Mouse (Mus musculus) stomach, embryonic 16.5 days (tissue): ENCODE results near the gene Golga5. TPM values are rescaled to one million over a fixed set of nuclear protein-coding genes. Genes with fewer than 3 reads are reported as not detected.
"Not testable (repeated sequence)": the region's sequence is repeated elsewhere in the genome, so short reads cannot be mapped to it uniquely, and the experiment has no call there.

Experiments
- ATAC-seq: fragments of 200-750 bp; cut with Nextera tagmentation; 2 replicates; pipeline ENCODE4 v1.8.0; 2017; ENCODE audit warnings: moderate number of reproducible peaks, moderate TSS enrichment; ENCODE audit not compliant: insufficient read depth, low FRiP score
- H3K27ac ChIP-seq: fragments of 300-500 bp; sonication (generic); 2 replicates; pipeline ENCODE4 v1.5.1; 2014; ENCODE audit warnings: low read length
- H3K27me3 ChIP-seq: fragments of 300-500 bp; sonication (generic); 2 replicates; pipeline ENCODE4 v1.6.1; 2014; ENCODE audit warnings: low read length, control low read depth, mixed read lengths; ENCODE audit not compliant: control insufficient read depth, insufficient read depth
- H3K36me3 ChIP-seq: fragments of 300-500 bp; sonication (generic); 2 replicates; pipeline ENCODE4 v1.6.1; 2014; ENCODE audit warnings: low read length; ENCODE audit not compliant: control insufficient read depth, insufficient read depth
- H3K4me1 ChIP-seq: fragments of 300-500 bp; sonication (generic); 2 replicates; pipeline ENCODE4 v1.6.1; 2014; ENCODE audit warnings: low read length, control low read depth, mixed read lengths; ENCODE audit not compliant: control insufficient read depth, insufficient read depth
- H3K4me2 ChIP-seq: fragments of 300-500 bp; sonication (generic); 2 replicates; pipeline ENCODE4 v1.6.1; 2014; ENCODE audit warnings: low read depth, low read length, mixed read lengths
- H3K4me3 ChIP-seq: fragments of 300-500 bp; sonication (generic); replicated peaks from 2 replicates; pipeline ENCODE4 v1.5.1; 2014; ENCODE audit warnings: mild to moderate bottlenecking, low read length
- H3K9ac ChIP-seq: fragments of 300-500 bp; sonication (generic); 2 replicates; pipeline ENCODE4 v1.6.1; 2014; ENCODE audit warnings: low read length
- H3K9me3 ChIP-seq: fragments of 300-500 bp; sonication (generic); replicated peaks from 2 replicates; pipeline ENCODE4 v1.6.1; 2016; ENCODE audit warnings: low read length, control low read depth; ENCODE audit not compliant: control insufficient read depth
- WGBS: fragments of 180-500 bp; shearing (Covaris S2); extraction: QIAGEN DNeasy Blood & Tissue Kit; methylation state at CpG from one replicate; pipeline ENCODE4 v1.1.7; 2014; 5-methylcytosine and 5-hydroxymethylcytosine counted together
- polyA plus RNA-seq: library from polyadenylated mRNA; unstranded; fragments of >200 nt; fragmentation: Nextera tagmentation; extraction: Ambion mirVana; gene quantifications from 2 replicates; pipeline ENCODE4 v1.2.1, GENCODE M21; 2015

Golga5 gene
- polyA plus RNA-seq, 1 experiment from 2014 or later, result 35.9 TPM

GRCm38 (mm10) chr12:102460014-102460413 is 8.9 kb upstream of the Golga5 start:
- Histone ChIP-seq H3K27ac (no peak overlapping the region), H3K36me3 (no peaks in the 10 kb centered on the region), H3K4me3 (no peak overlapping the region), H3K9me3 (no peaks in the 10 kb centered on the region), H3K9ac (no peak overlapping the region), H3K4me2 (no peak overlapping the region), H3K27me3 (no peaks in the 10 kb centered on the region), H3K4me1 (no peaks in the 10 kb centered on the region)
- 70% methylated on average over 5 of the region's 5 CpGs for WGBS
- no peak for ATAC-seq

GRCm38 (mm10) chr12:102461177-102461576 is 7.8 kb upstream of the Golga5 start:
- ATAC-seq, result no peak
- WGBS, result 61% methylated on average over 5 of the region's 5 CpGs

DNA sequence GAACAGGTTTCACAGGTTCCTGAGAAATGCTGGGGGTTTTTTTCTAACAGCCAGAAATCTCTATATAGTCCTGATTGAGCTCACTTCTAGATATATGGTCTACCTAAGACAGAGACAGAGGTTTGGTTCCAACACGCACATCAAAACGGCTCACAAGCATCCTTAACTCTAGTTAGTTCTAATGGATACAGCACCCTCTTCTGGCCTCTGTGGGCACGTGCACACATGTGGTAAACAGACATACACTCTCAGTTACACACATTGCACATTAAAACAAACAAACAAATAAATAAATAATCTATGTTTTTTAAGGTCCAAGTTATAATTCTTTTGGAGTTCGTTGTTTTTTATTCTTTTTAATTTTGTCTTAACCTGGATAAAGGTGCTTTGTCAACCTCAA is 4.3 kb upstream of the Golga5 start:
- no peaks in the 10 kb centered on the region for H3K4me1 ChIP-seq
- no peak overlapping the region for H3K4me2 ChIP-seq
- no peak overlapping the region for H3K27ac ChIP-seq
- ATAC-seq, result no peak
- H3K9ac ChIP-seq, result no peak overlapping the region
- no peak overlapping the region for H3K4me3 ChIP-seq
- H3K27me3 ChIP-seq, result no peaks in the 10 kb centered on the region
- no peaks in the 10 kb centered on the region for H3K9me3 ChIP-seq
- 63% methylated on average over 4 of the region's 4 CpGs for WGBS
- H3K36me3 ChIP-seq, result no peaks in the 10 kb centered on the region

More at GRCm38 (mm10) chr12:102461177-102461576, 7.8 kb upstream of the Golga5 start:
- H3K4me2 ChIP-seq, result no peak overlapping the region
- H3K27me3 ChIP-seq, result no peaks in the 10 kb centered on the region
- no peak overlapping the region for H3K4me3 ChIP-seq
- H3K36me3 ChIP-seq, result no peaks in the 10 kb centered on the region
- H3K4me1 ChIP-seq, result no peaks in the 10 kb centered on the region
- no peak overlapping the region for H3K9ac ChIP-seq
- no peak overlapping the region for H3K27ac ChIP-seq
- no peaks in the 10 kb centered on the region for H3K9me3 ChIP-seq

- Histone ChIP-seq H3K9ac (no peak overlapping the region), H3K36me3 (0 out of 2 replicates have a peak, but pooled peaks cover 4% of the 10 kb centered on the region), H3K4me1 (peaks cover 5% of the 10 kb centered on the region; the same call in 1 of the 2 replicates), H3K27me3 (no peaks in the 10 kb centered on the region), H3K9me3 (no peaks in the 10 kb centered on the region), H3K27ac (no peak overlapping the region), H3K4me3 (no peak overlapping the region), H3K4me2 (no peak overlapping the region)
- 61% methylated on average over 1 of the region's 1 CpGs for WGBS
- no peak for ATAC-seq
Measured at GRCm38 (mm10) chr12:102468136-102468535, 799 bp upstream of the Golga5 start.

DNA sequence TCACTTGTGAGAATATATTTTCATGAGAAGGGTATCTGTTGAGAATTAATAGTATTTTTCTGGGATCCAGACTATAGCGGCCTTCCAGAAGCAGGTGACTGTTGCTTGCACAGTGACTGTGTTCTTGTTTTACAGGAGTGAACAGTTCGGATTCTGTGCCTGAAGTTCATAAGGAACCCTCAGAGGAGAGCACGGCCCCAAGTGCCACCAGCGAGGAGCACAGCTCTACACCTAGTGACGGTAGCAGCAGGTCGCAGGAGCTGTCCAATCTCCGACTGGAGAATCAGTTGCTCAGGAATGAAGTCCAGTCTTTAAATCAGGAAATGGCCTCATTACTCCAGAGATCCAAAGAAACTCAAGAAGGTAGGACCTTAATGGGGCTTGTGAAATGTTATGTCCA is 5.5 kb downstream of the Golga5 start:
- H3K27me3 ChIP-seq, result no peaks in the 10 kb centered on the region

DNA sequence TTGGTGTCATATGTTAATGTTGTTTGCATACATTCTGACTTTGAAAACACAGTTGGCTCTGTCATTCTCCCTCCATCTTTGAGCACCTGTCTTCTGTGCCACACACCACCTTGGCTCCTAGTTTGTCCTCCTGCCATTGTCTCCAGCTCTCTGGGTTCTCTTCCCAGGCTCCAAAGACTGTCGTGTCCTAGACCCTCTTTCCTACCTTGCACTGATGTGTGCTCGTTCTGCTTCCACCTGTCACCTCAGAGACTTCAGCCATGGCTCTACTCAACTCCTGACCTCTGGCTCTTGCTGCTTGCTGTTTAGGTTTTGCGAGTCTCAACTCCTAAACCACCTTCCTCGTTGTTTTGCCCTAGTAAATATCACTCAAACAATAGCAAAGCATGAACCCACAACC is 11.5 kb downstream of the Golga5 start:
- peaks cover 6% of the 10 kb centered on the region for H3K36me3 ChIP-seq

More for the DNA sequence above, 5.5 kb downstream of the Golga5 start:
- H3K4me1 ChIP-seq, result peaks cover 5% of the 10 kb centered on the region; the same call in 1 of the 2 replicates
- no peak overlapping the region for H3K4me3 ChIP-seq
- H3K4me2 ChIP-seq, result no peak overlapping the region
- H3K27ac ChIP-seq, result no peak overlapping the region
- no peaks in the 10 kb centered on the region for H3K9me3 ChIP-seq
- no peak overlapping the region for H3K9ac ChIP-seq
- peaks cover 8% of the 10 kb centered on the region; the same call in 1 of the 2 replicates for H3K36me3 ChIP-seq
- 89% methylated on average over 7 of the region's 7 CpGs for WGBS
- ATAC-seq, result no peak

GRCm38 (mm10) chr12:102484946-102485345 is 16.0 kb downstream of the Golga5 start:
- ATAC-seq, result no peak
- H3K9me3 ChIP-seq, result no peaks in the 10 kb centered on the region
- no peaks in the 10 kb centered on the region for H3K27me3 ChIP-seq
- peaks cover 16% of the 10 kb centered on the region for H3K36me3 ChIP-seq
- no peak overlapping the region for H3K27ac ChIP-seq
- H3K4me1 ChIP-seq, result no peaks in the 10 kb centered on the region
- H3K4me3 ChIP-seq, result no peak overlapping the region
- no peak overlapping the region for H3K4me2 ChIP-seq
- 60% methylated on average over 3 of the region's 3 CpGs for WGBS
- H3K9ac ChIP-seq, result no peak overlapping the region

More for the DNA sequence above, 11.5 kb downstream of the Golga5 start:
- Histone ChIP-seq H3K4me3 (no peak overlapping the region), H3K9ac (no peak overlapping the region), H3K4me1 (no peaks in the 10 kb centered on the region), H3K9me3 (no peaks in the 10 kb centered on the region), H3K27ac (no peak overlapping the region), H3K4me2 (no peak overlapping the region), H3K27me3 (no peaks in the 10 kb centered on the region)
- WGBS, result 92% methylated on average over 4 of the region's 4 CpGs
- no peak for ATAC-seq

DNA sequence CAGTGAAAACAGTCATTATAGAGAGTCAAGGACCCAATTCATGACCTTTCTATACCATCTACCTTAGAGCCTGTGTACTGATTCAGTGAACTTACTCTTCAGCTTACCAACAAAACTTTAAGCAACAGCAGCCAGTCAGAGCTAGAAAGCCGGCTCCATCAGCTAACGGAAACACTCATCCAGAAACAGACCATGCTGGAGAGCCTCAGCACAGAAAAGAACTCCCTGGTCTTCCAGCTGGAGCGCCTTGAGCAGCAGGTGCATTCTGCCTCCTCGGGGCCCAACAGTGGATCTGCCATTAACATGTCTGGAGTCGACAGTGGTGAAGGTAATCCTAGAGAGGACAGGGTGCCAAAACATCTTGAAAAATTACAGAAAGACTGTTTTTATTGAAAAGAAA is 23.0 kb downstream of the Golga5 start:
- 83% methylated on average over 5 of the region's 5 CpGs for WGBS
- peaks cover 13% of the 10 kb centered on the region; the same call in 1 of the 2 replicates for H3K36me3 ChIP-seq

GRCm38 (mm10) chr12:102495754-102496153 is 26.8 kb downstream of the Golga5 start:
- not testable (repeated sequence) for ATAC-seq, H3K4me2 ChIP-seq, H3K27ac ChIP-seq, H3K4me1 ChIP-seq, H3K27me3 ChIP-seq, H3K4me3 ChIP-seq, H3K36me3 ChIP-seq, H3K9ac ChIP-seq, H3K9me3 ChIP-seq
- WGBS, result 85% methylated on average over 6 of the region's 6 CpGs

More for the DNA sequence above, 23.0 kb downstream of the Golga5 start:
- no peak for ATAC-seq
- H3K27me3 ChIP-seq, result no peaks in the 10 kb centered on the region
- H3K9me3 ChIP-seq, result no peaks in the 10 kb centered on the region
- H3K4me3 ChIP-seq, result no peak overlapping the region
- no peaks in the 10 kb centered on the region for H3K4me1 ChIP-seq
- no peak overlapping the region for H3K27ac ChIP-seq
- H3K4me2 ChIP-seq, result no peak overlapping the region
- no peak overlapping the region for H3K9ac ChIP-seq
